Mouse (Mus musculus): ENCODE measurements around the gene Drap1. TPM values are rescaled to one million over a fixed set of nuclear protein-coding genes. Genes with fewer than 3 reads are reported as not detected.

Drap1 gene
- total RNA-seq, 2 experiments from 2014 or later, result 316 to 335 TPM

DNA sequence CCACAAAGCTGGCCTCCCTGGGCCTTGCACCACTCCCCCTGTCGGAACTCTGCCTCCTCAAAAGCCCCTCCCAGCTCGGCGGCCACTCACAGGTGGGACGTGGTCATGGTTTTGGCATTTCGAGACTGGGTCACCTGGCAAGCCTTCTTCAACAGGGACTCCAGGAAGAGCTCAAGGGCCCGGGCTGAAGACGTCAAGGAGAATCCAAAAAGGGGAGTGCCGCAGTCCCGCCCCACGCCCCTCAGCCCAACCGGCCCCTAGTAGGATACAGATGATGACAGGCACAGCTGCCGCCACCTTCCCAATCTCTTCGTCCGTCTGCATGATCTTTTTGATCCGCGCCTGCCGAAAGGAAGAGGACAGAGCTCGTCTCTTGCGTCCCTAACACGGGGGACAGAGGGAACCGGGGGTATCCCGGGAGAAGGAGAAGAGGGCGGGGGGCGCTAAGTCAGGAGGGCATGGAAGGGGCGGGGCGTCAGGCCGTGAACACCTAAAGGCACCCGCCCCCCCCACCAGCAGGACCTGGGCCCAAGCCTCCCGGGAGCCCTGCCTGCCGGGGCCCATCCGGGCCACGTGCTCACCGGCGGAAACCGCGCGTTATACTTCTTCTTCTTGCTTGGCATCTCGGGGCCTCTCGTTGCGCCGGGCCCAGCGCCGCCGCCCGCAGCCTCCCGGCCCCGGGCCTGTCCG is 542 bp downstream of the Drap1 start:
- DNase-seq (ENCODE audit: low spot score in 2 of 2), result peak in 1 of 2 experiments; percentile 54

DNA sequence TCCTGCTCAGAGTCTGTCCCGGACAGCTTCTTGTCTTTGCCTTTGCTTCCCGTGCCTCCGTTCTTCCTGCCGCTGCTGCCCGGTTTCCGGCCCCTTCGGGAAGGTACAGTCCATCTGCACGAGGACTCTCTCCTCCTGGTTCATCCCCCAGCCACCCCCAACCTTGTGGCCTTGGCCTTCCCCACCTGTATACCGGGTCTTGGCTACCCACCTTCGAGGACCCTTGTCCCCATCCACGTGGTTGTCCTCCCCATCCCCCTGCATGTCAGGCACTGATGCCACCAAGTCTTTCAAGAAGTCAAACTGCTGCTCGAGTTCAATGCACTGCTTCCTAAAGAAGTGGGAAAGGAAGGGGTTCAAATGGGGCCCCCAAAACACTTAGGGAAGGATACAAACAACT is 1.2 kb downstream of the Drap1 start:
- Histone ChIP-seq H3K27ac (peak overlapping the region; percentile 95), H3K4me3 (peak overlapping the region; percentile 71)
- no peak for DNase-seq (ENCODE audit: low spot score in 2 of 2)
- TF ChIP-seq CTCF (conservative IDR thresholded peaks at IDR 0.05), result no peak

More for the DNA sequence above, 542 bp downstream of the Drap1 start:
- H3K4me3 ChIP-seq, result peak overlapping the region; percentile 71
- peak overlapping the region; percentile 95 for H3K27ac ChIP-seq
- no peak for TF ChIP-seq CTCF (conservative IDR thresholded peaks at IDR 0.05)

DNA sequence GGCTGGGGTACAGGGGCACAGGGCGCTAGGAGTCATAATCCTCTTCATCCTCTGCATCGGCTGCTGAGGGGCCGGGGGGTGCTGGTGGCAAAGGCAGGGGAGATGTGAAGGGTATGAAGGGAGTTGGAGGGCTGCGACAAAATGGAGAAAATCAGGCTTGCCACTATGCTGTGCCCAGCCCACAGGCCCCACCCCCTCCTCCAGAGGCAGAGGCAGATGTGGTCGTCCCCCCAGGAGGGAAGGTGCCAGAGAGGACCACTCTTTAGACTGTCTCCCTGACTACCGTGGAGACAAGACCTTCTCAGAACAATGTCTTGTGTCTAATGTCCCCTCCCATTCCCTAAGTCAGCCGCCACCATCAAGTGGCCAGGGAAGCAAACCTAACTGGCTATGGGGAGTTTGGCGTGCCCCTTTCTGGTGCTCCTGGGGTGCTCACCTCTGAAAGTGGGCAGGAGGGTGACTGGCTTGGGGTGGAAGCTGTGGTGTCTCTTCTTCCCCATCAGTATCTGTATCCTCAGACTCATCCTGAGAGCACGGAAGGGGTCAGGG is 1.8 kb downstream of the Drap1 start:
- no peak for TF ChIP-seq CTCF (conservative IDR thresholded peaks at IDR 0.05)
- Histone ChIP-seq H3K27ac (peak overlapping the region; percentile 95; the same call in 1 of the 2 replicates), H3K4me3 (peak overlapping the region; percentile 71)
- DNase-seq (ENCODE audit: low spot score in 2 of 2), result no peak

DNA sequence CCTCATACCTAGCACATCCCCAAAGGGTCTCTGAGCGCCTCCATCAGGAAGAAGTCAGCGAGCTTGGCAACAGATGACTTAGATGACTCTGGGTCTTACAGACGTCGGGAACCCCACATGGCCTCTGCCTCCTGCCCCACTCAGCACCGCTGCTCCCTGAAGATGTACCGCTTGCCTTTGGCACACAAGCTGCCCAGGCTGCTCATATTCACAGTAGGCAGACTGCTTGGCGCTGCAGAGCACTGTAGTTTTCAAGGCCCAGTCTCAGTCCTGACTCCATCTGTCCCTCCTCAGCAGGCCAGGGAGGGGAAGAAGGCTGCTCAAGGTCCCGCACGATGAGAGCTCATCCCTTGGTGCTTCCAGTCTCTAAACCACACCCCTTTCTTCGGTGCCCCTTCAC is 2.5 kb downstream of the Drap1 start:
- Histone ChIP-seq H3K4me3 (no peak overlapping the region), H3K27ac (peak overlapping the region; percentile 95; the same call in 1 of the 2 replicates)
- DNase-seq (ENCODE audit: low spot score in 2 of 2), result no peak
- no peak for TF ChIP-seq CTCF (conservative IDR thresholded peaks at IDR 0.05)

DNA sequence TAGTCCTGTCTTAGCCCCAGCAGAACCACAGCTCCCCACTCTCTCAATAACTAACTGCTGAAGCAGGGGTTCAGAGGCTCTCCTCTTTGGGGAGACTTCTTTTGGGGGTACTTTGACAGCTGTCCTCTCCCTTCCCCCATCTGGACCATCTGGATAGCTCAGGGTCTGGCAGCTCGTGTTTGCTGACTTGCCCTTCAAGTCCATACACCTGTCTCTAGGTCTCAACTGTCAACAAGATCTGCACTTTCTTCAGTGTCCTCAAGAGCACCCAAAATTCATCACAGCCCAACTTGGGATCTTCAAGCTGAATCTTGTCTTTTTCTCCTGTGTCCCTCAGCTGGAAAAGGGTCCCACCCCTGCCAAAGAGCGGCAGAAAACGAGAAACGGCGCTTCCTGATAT is 3.0 kb downstream of the Drap1 start:
- DNase-seq (ENCODE audit: low spot score in 2 of 2), result no peak
- TF ChIP-seq CTCF (conservative IDR thresholded peaks at IDR 0.05), result no peak
- Histone ChIP-seq H3K27ac (peak overlapping the region; percentile 95; the same call in 1 of the 2 replicates), H3K4me3 (no peak overlapping the region)

DNA sequence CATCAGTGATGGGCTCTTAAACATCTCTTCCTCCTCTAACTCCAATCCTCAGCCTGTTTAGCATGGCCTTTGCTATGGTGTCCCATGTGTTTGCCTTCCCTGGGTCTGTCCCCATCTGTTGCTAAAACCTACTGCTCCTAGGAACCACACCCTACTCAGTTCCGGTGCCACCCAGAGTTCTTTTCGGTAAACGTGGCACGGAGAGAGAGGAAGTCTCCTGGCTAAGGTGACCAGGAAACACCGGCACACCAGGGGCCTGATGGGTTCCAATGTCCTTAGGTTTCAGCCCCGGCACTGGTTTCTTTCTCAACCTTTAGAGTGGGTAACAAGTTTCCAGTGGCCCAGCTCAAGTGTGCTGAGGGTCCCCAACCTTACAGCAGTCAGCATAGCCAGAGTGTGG is 4.2 kb downstream of the Drap1 start:
- H3K27ac ChIP-seq, result no peak overlapping the region
- DNase-seq (ENCODE audit: low spot score in 2 of 2), result no peak
- TF ChIP-seq CTCF (conservative IDR thresholded peaks at IDR 0.05), result no peak
- H3K4me3 ChIP-seq, result no peak overlapping the region

DNA sequence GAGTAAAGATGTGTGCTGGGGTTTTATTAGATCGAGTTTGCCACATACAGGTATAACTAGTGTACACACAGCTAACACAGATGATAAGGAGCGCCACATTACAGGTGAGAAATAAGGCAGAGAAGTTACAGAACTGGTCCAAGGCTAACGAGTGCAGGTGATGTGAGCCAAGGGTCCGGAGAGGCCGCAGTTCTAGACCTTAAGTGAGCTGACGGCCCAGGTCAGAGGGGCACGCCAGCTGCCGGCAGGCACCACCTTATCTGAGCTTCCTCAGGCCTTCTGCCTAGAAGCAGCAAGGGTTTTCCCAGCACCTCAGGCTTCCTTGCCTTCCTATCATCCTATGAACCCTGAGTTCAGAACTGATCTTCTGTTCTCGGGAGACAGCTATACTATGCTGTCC is 5.1 kb downstream of the Drap1 start:
- no peak for TF ChIP-seq CTCF (conservative IDR thresholded peaks at IDR 0.05)
- DNase-seq (ENCODE audit: low spot score in 2 of 2), result no peak

DNA sequence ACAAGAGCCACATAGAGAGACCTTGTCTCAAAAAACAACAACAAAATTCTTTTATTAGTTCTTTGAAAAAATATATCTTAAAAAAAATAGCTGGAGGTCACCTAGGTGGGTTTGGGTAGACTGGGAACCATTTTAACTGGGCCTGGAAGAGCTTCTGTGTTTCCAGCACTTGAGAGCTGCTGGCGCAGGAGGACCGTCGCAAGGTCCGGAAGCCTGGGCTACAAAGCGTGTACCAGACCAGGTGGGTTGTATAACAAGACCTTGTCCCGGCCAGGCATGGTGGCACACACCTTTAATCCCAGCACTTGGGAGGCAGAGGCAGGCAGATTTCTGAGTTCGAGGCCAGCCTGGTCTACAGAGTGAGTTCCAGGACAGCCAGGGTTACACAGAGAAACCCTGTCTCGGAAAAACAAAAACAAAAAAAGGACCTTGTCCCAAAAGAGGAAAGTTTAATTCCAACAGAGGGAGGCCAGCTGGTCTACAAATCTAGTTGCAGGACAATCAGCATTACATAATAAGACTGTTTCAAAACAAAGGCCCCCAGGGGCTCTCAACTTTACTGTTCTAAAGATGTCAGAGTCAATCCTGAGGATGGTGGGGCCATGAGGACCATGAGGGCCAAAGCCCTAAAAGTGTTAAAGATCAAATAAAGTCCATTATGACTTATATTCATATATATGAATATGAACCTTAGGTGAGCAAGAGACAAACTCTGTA is 5.9 kb downstream of the Drap1 start:
- no peak for TF ChIP-seq CTCF (conservative IDR thresholded peaks at IDR 0.05)
- Histone ChIP-seq H3K4me3 (no peak overlapping the region), H3K27ac (no peak overlapping the region)
- DNase-seq (ENCODE audit: low spot score in 2 of 2), result no peak

More for the DNA sequence above, 5.1 kb downstream of the Drap1 start:
- Histone ChIP-seq H3K4me3 (no peak overlapping the region), H3K27ac (no peak overlapping the region)

DNA sequence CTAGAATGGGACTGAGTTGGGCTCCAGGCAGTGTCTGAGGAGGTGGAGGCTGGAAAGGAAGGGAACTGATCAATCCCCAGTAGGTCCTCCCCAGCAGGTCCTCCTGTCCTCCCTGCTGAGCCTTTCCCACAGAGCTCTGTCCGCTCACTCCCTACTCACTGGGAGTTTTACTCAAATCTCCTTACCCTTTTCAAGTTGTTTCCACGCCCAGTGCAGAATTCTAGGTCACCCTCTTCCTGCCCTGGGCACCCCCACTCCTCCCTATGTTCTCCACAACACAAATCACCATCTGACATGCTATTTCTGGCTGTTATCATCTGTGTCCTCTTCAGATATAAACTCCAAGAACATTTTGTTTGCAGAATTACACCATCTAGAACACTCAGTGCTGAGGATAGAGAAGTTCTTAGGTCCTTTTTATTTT is 10.2 kb downstream of the Drap1 start:
- DNase-seq (ENCODE audit: low spot score in 2 of 2), result no peak
- no peak for TF ChIP-seq CTCF (conservative IDR thresholded peaks at IDR 0.05)
- H3K27ac ChIP-seq, result peak overlapping the region; percentile 76

DNA sequence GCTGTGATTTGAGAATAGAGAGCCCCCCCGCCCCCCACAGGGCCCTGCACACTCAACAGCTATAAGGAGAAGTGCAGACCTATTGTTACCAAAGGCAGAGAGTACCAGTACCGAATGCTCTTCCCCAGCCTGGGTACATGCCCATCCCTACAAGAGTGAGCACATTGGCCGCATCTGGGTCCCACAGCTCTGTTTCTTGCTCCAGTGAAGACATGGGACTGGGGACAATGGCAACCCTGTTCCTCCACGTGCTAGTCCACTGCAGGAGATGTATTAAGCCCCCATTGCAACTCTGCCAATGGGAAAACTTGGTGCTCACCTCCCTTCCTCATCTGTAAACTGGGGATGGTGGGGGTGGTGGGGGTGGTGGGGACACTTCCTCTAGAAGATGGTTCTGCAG is 10.9 kb downstream of the Drap1 start:
- no peak for TF ChIP-seq CTCF (conservative IDR thresholded peaks at IDR 0.05)
- no peak for DNase-seq (ENCODE audit: low spot score in 2 of 2)
- Histone ChIP-seq H3K4me3 (no peak overlapping the region), H3K27ac (peak overlapping the region; percentile 76)

More for the DNA sequence above, 10.2 kb downstream of the Drap1 start:
- H3K4me3 ChIP-seq, result no peak overlapping the region

DNA sequence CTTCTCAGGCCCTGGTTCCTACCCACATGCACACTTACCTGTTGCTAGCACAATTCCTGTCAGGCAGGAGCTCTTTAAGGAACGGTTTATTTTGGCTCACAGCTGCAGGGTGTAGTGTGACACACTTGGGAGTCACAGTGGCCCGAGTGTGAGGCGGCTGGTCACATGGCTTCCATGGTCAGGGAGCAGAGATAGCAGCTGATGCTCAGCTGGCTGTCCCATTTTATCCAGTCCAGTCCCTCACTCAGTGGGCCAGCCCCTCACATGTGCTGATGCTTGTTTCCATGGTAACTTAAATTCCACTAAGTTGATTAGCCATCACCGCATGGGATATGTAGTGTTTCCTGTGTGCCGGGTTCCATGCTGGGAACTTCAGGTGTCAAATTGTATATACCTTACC is 12.8 kb downstream of the Drap1 start:
- no peak for TF ChIP-seq CTCF (conservative IDR thresholded peaks at IDR 0.05)
- H3K27ac ChIP-seq, result no peak overlapping the region
- no peak overlapping the region for H3K4me3 ChIP-seq
- no peak for DNase-seq (ENCODE audit: low spot score in 2 of 2)

DNA sequence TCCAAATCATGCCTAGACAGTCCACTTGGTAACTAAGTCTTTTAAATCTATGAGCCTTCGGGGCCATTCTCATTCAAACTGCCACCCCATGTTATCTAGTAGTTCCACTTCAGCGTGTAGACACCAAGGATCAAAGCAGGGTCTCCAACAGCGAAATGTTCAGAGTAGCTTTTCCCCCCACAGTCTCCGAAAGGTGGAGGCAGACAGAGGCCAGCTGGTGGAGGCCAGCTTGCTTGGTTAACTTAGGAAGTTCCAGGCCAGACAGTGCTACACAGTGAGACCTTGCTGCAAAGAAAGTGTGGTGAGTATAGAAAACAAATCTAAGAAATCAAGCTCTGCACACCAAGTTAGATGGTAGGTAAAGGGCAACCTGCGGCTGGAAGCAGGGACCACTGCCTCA is 14.1 kb downstream of the Drap1 start:
- TF ChIP-seq CTCF (conservative IDR thresholded peaks at IDR 0.05), result no peak
- Histone ChIP-seq H3K27ac (no peak overlapping the region), H3K4me3 (no peak overlapping the region)
- no peak for DNase-seq (ENCODE audit: low spot score in 2 of 2)

DNA sequence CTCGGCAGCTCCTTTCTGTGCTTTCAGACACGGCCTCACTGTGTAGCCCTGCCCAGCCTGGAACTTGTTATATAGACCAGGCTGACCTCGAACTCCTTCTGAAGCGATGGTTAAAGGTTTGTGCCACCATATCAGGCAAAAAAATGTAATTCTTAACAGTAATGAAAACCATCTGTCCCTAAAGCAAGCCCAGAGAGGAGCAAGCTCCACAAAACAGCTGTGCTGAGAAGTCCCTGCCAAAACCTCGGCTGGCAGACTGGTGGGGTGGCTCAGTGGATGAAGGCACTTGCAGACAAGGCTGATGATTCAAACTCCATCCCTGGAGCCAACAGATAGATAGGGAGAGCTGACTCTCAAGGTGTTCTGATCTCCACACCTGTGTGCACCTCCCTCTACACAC is 15.7 kb downstream of the Drap1 start:
- Histone ChIP-seq H3K4me3 (no peak overlapping the region), H3K27ac (peak overlapping the region; percentile 48; the same call in 1 of the 2 replicates)
- no peak for TF ChIP-seq CTCF (conservative IDR thresholded peaks at IDR 0.05)
- no peak for DNase-seq (ENCODE audit: low spot score in 2 of 2)

All from layer of hippocampus, adult 2 months (tissue).